Mouse (Mus musculus): Measurements from ENCODE around the gene Ski. TPM values are rescaled to one million over a fixed set of nuclear protein-coding genes. Genes with fewer than 3 reads are reported as not detected.

Gene Ski
- polyA plus RNA-seq, 2 experiments = 2.4 to 4.5 TPM

DNA sequence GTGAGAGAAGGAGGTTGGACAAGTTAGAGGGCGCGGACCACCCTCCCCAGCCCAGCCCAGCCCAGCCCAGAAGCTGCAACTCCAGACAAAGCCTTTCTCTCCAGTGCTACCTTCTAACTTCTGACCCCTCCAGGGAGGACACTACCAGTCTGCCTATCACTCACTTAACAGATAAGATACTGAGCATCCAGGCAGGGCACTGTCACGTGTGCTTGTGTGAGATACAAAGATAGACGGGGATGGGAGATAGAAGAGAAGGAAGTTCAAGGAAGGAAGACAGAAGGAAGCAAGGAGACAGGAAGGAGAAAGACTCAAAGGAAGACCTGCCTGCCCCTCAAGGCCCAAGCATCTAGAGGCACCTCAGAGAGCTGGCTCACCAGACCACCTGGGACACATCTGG is 73.9 kb downstream of the Ski start:
- Histone ChIP-seq H3K27ac (no peak overlapping the region), H3K4me3 (ENCODE audit: insufficient read depth in 1 of 2, low read depth in 2 of 2, low read length in 2 of 2) (no peak overlapping the region), H3K36me3 (replicated peaks; ENCODE audit: control insufficient read depth, insufficient read depth, low read depth) (no peaks in the 10 kb centered on the region), H3K9ac (replicated peaks) (no peak overlapping the region), H3K4me2 (ENCODE audit: low read depth) (no peak overlapping the region), H3K27me3 (ENCODE audit: control insufficient read depth, insufficient read depth, low read length) (peaks cover 10% of the 10 kb centered on the region), H3K4me1 (replicated peaks; ENCODE audit: control insufficient read depth in 2 of 2, insufficient read depth in 2 of 2, low read length in 1 of 2) (peaks cover 0 to 10% of the 10 kb centered on the region in 2 experiments; a peak in 2 of 4 replicates), H3K9me3 (ENCODE audit: control insufficient read depth, low read length) (no peaks in the 10 kb centered on the region)
- 35% methylated on average over 4 of the region's 4 CpGs for WGBS (ENCODE audit: insufficient replicate concordance)
- no peak for TF ChIP-seq CTCF (IDR thresholded peaks at IDR 0.05; ENCODE audit: low read depth)
- TF ChIP-seq EP300 (IDR thresholded peaks at IDR 0.05; ENCODE audit: low read depth) = no peak
- ATAC-seq (ENCODE audit: insufficient read depth) = no peak
- DNase-seq (ENCODE audit: low read depth in 3 of 3, low spot score in 3 of 3) = no peak

DNA sequence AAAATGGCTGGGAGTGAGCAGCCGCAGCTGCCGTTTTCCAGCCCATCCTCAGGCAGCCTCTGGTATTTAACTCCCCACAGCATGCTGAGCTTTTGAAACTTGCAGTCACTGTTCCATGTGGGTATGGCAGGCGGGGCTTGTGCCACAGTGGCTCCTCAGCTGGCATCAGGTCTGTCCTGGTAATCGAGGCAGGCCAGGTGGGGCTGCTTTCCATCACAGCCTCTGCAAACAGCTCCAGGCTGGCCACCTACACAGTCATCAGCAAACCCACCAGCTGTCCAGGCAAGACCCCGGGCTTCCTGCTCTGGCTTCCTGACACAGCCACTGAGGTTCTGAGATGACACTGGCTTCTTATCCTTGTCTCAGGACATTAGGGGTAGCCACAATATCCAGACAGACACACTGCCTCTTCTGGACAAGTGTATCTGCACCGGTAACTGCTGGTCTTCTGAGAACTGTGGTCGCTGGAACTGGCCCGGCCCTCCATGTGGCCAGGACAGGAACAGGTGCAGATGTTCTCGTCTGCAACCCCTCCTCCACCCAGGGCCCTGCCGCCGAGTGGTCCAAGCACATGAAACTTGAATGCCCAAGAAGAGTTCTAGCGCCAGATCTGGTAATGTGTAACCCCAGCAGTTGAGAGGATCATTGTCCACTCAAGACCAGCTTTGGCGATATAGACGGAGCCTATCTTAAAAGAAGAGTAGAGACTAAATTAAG is 76.1 kb downstream of the Ski start:
- WGBS (ENCODE audit: insufficient replicate concordance) = 42% methylated on average over 14 of the region's 14 CpGs
- H3K9me3 ChIP-seq (ENCODE audit: control insufficient read depth, low read length) = no peaks in the 10 kb centered on the region
- peaks cover 0 to 5% of the 10 kb centered on the region in 2 experiments; a peak in 2 of 4 replicates for H3K4me1 ChIP-seq (replicated peaks; ENCODE audit: control insufficient read depth in 2 of 2, insufficient read depth in 2 of 2, low read length in 1 of 2)
- no peak overlapping the region for H3K4me2 ChIP-seq (ENCODE audit: low read depth)
- H3K4me3 ChIP-seq (ENCODE audit: insufficient read depth in 1 of 2, low read depth in 2 of 2, low read length in 2 of 2) = no peak overlapping the region
- H3K27me3 ChIP-seq (ENCODE audit: control insufficient read depth, insufficient read depth, low read length) = peaks cover 10% of the 10 kb centered on the region
- DNase-seq (ENCODE audit: low read depth in 3 of 3, low spot score in 3 of 3) = no peak
- H3K27ac ChIP-seq = no peak overlapping the region
- ATAC-seq (ENCODE audit: insufficient read depth) = no peak
- no peak overlapping the region for H3K9ac ChIP-seq (replicated peaks)
- TF ChIP-seq EP300 (IDR thresholded peaks at IDR 0.05; ENCODE audit: low read depth) (no peak), CTCF (IDR thresholded peaks at IDR 0.05; ENCODE audit: low read depth) (no peak)
- H3K36me3 ChIP-seq (replicated peaks; ENCODE audit: control insufficient read depth, insufficient read depth, low read depth) = no peaks in the 10 kb centered on the region

DNA sequence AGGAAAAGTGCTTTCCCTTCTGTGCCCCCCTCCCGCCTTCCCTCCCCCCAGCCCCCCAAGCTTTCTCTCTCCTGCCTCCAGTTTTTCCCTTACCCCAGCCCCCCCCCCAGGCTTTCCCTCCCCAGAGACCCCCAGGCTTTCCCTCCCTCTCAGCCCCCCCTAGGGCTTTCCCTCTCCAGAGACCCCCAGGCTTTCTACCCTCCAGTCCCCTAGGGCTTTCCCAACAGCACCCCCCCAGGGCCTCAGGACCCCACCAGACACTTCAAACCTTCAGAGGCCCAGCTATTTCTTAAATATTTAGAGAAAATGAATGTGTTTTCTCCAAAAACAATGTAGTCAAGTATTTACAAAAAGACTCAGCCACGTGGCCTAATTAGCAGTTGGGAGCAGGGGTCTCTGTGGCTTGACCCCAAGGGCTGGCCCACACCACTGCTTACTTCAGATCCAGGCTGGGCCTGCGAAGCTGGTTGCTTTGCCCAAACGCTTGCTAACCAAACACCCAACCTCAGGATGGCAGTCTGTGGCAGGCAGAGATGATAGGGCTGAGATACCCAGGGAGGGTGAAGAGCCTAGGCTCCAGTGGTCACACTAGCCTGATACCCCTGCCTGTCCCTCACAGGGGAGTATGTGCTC is 77.7 kb downstream of the Ski start:
- no peak for ATAC-seq (ENCODE audit: insufficient read depth)
- Histone ChIP-seq H3K4me2 (ENCODE audit: low read depth) (no peak overlapping the region), H3K4me1 (replicated peaks; ENCODE audit: control insufficient read depth in 2 of 2, insufficient read depth in 2 of 2, low read length in 1 of 2) (no peaks in the 10 kb centered on the region), H3K27me3 (ENCODE audit: control insufficient read depth, insufficient read depth, low read length) (no peaks in the 10 kb centered on the region), H3K27ac (no peak overlapping the region), H3K9ac (replicated peaks) (no peak overlapping the region), H3K4me3 (ENCODE audit: insufficient read depth in 1 of 2, low read depth in 2 of 2, low read length in 2 of 2) (no peak overlapping the region), H3K9me3 (ENCODE audit: control insufficient read depth, low read length) (no peaks in the 10 kb centered on the region), H3K36me3 (replicated peaks; ENCODE audit: control insufficient read depth, insufficient read depth, low read depth) (no peaks in the 10 kb centered on the region)
- TF ChIP-seq EP300 (IDR thresholded peaks at IDR 0.05; ENCODE audit: low read depth) = no peak
- TF ChIP-seq CTCF (IDR thresholded peaks at IDR 0.05; ENCODE audit: low read depth) = no peak
- DNase-seq (ENCODE audit: low read depth in 3 of 3, low spot score in 3 of 3) = no peak
- WGBS (ENCODE audit: insufficient replicate concordance) = 50% methylated on average over 4 of the region's 4 CpGs

DNA sequence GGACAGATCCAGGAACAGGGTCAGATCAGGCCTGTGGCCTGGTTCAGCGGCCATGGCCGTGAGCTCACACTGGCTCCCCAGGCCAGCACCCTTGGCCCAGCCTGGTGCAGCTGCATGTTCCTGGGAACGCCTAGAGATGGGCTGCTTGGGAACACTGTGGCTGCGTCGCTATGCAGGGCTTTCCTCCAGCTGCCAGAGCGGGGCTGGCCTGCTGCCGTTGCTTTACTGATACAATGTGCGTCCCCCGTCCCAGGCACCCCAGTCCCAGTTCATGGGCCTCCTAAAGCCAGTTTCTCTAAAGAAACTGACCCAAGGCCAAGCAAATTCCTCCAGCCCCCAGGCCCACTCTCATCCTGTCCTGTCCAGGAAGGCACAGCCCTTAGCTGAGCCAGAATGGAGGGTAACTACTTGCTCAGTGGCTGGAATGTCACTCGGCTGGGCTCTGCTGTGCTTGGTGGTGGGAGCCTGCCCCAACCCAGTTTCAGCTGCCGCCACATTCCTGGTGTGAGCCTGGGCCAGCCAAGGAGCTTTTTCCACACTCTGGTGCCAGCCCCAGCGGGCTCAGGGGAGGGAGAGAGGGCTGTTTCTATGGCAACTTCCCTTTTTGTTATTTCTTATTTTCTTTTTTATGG is 78.4 kb downstream of the Ski start:
- WGBS (ENCODE audit: insufficient replicate concordance) = 62% methylated on average over 12 of the region's 12 CpGs

DNA sequence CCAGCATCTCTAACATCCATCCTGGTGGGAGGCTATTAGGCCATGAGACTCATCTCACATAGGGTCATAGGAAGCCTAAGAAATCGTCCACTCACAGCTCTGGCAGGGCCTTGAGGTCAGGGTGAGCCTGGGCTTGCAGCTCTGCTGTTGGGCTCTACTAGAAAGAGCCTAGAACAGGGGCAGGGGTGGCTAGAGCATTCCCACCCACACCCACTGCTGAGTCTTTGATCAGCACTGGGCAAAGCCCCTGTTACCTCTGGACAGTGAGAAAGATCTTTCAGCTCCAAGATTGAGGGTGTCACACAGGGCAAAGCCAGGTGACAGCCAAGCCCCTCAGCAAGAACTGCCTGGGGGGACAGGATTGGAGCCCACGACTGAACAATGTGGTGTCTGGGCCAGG is 79.0 kb downstream of the Ski start:
- Histone ChIP-seq H3K4me1 (replicated peaks; ENCODE audit: control insufficient read depth in 2 of 2, insufficient read depth in 2 of 2, low read length in 1 of 2) (no peaks in the 10 kb centered on the region), H3K9ac (replicated peaks) (no peak overlapping the region), H3K36me3 (replicated peaks; ENCODE audit: control insufficient read depth, insufficient read depth, low read depth) (no peaks in the 10 kb centered on the region), H3K27ac (no peak overlapping the region), H3K27me3 (ENCODE audit: control insufficient read depth, insufficient read depth, low read length) (no peaks in the 10 kb centered on the region), H3K4me3 (ENCODE audit: insufficient read depth in 1 of 2, low read depth in 2 of 2, low read length in 2 of 2) (no peak overlapping the region), H3K9me3 (ENCODE audit: control insufficient read depth, low read length) (no peaks in the 10 kb centered on the region), H3K4me2 (ENCODE audit: low read depth) (no peak overlapping the region)
- WGBS (ENCODE audit: insufficient replicate concordance) = 38% methylated on average over 2 of the region's 2 CpGs
- DNase-seq (ENCODE audit: low read depth in 3 of 3, low spot score in 3 of 3) (no peak), ATAC-seq (ENCODE audit: insufficient read depth) (no peak)
- no peak for TF ChIP-seq CTCF (IDR thresholded peaks at IDR 0.05; ENCODE audit: low read depth)
- no peak for TF ChIP-seq EP300 (IDR thresholded peaks at IDR 0.05; ENCODE audit: low read depth)

More for the DNA sequence above, 78.4 kb downstream of the Ski start:
- no peak overlapping the region for H3K4me2 ChIP-seq (ENCODE audit: low read depth)
- no peak overlapping the region for H3K9ac ChIP-seq (replicated peaks)
- H3K27me3 ChIP-seq (ENCODE audit: control insufficient read depth, insufficient read depth, low read length) = no peaks in the 10 kb centered on the region
- H3K27ac ChIP-seq = no peak overlapping the region
- no peak for TF ChIP-seq EP300 (IDR thresholded peaks at IDR 0.05; ENCODE audit: low read depth)
- no peak for TF ChIP-seq CTCF (IDR thresholded peaks at IDR 0.05; ENCODE audit: low read depth)
- H3K36me3 ChIP-seq (replicated peaks; ENCODE audit: control insufficient read depth, insufficient read depth, low read depth) = no peaks in the 10 kb centered on the region
- H3K4me3 ChIP-seq (ENCODE audit: insufficient read depth in 1 of 2, low read depth in 2 of 2, low read length in 2 of 2) = no peak overlapping the region
- H3K4me1 ChIP-seq (replicated peaks; ENCODE audit: control insufficient read depth in 2 of 2, insufficient read depth in 2 of 2, low read length in 1 of 2) = no peaks in the 10 kb centered on the region
- ATAC-seq (ENCODE audit: insufficient read depth) (no peak), DNase-seq (ENCODE audit: low read depth in 3 of 3, low spot score in 3 of 3) (no peak)
- H3K9me3 ChIP-seq (ENCODE audit: control insufficient read depth, low read length) = no peaks in the 10 kb centered on the region

Data from liver, embryonic 14.5 days (tissue).